Mouse (Mus musculus) liver (tissue): ENCODE results near the gene Kpna4.

Experiments used
- DNase-seq: peaks from one replicate; pipeline ENCODE4 v3.0.0-alpha.2; 2020; ENCODE audit warnings: mixed read lengths

Gene Kpna4

GRCm38 (mm10) chr3:69126509-69127345 lies at the start of gene Kpna4:
TSS of gene Kpna4 (minus strand) at chr3:69127113.
- DNase-seq = peak; percentile 96

DNA sequence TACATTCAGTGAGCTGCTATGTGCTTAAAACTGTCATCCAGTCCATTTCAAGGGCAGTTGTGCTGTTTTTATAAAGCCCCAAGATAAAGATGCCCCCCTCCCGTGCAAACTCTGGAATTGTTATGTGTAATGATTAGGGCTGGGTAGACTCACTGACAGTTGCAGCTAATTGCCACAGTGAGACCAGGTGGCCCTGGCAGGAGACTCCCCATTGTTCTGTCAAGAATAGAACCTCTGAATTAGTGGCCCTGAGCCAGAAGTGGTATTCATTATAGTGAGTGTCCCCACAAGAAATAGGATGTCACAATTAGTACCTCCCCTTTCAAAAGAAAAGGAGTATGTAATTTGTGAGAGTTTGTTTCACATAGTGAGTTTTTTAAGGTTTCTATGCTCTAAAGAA lies 48.3 kb upstream of the Kpna4 start:
- no peak for DNase-seq

GRCm38 (mm10) chr3:69171123-69171522 lies 44.2 kb upstream of the Kpna4 start:
- no peak for DNase-seq

DNA sequence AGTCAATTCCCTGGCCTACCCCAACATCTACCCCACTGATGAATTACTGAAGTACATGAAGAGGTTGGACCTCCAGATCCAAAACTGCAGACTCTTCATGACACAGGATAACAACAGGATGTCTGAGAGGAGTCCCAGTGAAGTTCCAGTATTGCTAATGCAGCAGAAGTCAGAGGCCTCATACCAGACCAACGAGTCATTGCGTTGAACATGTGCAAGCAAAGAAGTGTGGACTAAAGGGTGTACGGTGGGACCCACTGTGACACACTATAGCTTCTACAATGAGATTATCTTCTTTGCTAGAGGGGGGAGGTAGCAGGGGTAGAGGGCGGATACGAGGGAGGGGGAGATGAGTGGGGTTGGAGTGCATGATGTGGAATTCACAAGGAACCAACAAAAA lies 42.9 kb upstream of the Kpna4 start:
- no peak for DNase-seq

DNA sequence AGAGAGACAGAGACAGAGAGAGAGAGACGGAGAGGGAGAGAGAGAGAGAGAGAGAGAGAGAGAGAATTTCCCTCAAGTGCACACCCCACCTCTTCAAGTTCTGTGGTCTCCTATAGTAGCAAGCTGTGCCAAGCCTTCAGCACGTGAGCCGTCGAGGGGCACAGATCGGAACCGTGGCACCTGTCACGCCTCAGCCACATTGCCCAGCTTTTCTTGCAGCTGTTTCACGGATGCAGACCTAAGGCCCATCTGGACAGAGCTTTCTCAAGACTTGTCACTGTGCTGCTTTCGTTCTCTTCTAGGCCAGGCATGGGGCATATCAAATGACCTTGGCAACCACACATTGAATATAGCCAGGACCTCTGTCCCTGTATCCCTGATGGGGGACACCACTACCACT lies 41.8 kb upstream of the Kpna4 start:
- DNase-seq = no peak

- DNase-seq = no peak
These were observed 36.1 kb upstream of the Kpna4 start for GRCm38 (mm10) chr3:69163057-69163456.

- DNase-seq = no peak
These were observed 33.5 kb upstream of the Kpna4 start for GRCm38 (mm10) chr3:69160429-69160828.

- no peak for DNase-seq
These were observed 32.6 kb upstream of the Kpna4 start for GRCm38 (mm10) chr3:69159501-69159900.

- no peak for DNase-seq
These were observed 31.0 kb upstream of the Kpna4 start for GRCm38 (mm10) chr3:69157886-69158285.

DNA sequence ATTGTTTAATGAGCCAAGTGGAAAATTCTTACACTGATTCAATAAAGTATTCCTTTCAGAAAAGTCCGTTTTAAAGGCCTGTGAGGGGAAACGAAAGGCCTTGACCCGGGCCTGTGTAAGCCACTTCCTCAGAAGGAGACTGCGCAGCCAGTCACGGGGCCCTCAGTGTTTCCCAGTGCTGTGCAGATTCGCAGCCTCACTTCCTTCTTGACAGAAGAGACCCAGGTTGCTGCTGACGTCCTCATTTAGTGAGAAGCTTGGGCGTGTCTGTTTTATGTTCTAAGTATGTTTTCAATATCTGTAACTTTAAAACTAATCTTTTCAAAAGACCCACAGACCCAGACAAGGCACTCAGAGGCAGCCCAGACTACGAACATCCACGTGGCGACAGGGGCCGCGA lies 29.6 kb upstream of the Kpna4 start:
- peak; percentile 32 for DNase-seq

- no peak for DNase-seq
These were observed 27.8 kb upstream of the Kpna4 start for GRCm38 (mm10) chr3:69154691-69155090.

DNA sequence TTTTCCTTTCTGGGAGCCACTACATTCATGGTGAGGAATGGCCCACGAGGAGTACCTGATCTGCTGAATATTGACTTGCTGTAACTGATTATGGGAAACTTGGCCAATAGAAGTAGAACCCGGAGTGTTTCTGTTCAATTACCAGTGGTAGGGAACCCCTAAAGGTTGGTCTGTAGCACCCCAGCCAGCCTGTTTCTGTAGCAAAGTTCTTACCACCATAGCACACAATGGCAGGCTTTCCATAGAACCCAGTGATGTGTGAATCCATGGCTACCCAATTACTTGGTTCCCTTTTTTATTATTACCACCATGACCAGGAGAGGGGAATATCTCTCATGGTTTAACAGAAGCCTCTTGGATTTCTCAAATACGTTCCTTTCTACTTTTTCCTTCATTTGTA lies 24.0 kb upstream of the Kpna4 start:
- no peak for DNase-seq

- DNase-seq = no peak
These were observed 15.6 kb upstream of the Kpna4 start for GRCm38 (mm10) chr3:69142372-69142994.

- DNase-seq = no peak
These were observed 13.9 kb upstream of the Kpna4 start for GRCm38 (mm10) chr3:69140851-69141250.

- DNase-seq = no peak
These were observed 9.1 kb upstream of the Kpna4 start for GRCm38 (mm10) chr3:69136059-69136458.

DNA sequence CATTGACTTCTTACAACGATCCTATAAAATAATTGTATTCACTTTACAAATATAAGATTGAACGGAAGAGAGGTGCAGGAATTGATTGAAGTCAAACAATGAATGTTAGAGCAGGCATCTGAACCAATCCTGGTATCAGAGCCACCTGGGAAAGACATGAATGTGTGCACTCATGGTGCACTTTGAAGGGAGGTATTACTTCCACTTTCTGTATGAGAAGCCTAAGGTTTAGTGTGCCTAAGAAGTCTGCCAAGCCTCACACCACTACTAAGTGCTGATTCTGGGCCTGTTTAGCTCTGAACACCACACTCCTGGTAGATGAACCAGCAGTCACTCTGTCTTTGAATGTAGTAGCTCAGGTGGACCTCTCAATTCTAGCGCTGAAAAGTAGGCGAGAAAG lies 4.1 kb upstream of the Kpna4 start:
- no peak for DNase-seq

DNA sequence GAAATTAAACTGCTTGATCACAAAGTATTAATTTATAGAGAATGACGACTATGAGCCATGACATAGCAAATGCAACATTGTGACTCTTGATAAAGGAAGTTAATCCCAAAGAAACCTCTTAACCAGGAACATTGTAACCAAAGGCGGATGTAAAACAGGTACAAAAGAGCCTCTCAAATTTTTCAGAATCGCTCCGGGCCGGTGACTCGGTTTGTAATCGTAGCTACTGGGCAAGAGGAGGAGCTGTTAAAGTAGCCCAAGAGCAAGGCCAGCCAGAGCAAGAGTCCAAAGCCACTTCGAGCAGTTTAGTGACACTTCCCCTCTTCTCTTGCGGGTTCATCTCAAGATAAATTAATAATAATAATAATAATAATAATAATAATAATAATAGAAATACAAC lies 780 bp upstream of the Kpna4 start:
- peak; percentile 29 for DNase-seq

DNA sequence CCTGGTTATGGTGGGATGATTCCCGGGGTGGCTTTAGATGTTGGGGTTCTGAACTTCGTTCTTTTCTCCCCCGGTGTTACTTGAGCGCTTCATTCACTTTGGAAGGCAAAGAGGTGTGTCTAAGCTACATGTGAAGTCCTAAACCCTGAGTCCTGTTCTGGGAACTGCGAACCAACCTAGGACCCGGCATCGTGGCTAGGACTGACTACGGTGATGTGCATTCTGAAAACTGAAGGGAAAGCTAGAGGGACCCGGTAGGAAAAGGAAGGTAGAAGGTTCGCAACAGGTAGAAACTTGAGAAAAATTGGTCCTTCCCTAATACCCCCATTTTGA lies 399 bp upstream of the Kpna4 start:
- no peak for DNase-seq

DNA sequence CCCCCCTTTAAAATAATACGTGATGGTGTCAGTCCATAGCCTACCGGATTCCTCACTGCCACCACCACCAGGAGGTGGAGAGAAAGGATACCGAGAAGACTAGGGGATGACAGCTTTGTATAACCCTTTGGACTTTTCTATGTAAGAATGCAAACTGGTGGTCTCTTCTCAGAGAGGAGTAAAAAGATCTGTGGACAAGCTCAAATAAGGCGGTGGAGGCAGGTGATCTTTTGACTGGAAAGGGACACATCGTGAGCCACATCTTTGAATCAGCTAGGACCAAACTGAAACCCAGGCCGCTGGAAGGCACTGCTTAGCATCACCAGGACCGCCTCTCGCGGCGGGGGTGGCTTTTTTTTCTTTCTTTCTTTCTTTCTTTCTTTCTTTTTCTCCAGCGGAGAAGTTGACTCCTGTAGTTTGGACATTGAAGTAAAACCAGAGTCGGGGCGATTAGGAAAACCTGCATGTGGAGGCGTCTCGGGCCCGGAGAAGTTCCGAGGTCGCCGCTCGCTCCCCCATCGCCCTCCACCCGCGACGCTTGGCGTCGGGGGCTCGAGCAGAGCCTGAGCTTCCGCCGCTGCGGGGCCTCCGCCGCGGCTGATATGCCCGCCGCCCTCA lies 913 bp downstream of the Kpna4 start:
- peak; percentile 51 for DNase-seq

- DNase-seq = no peak
These were observed 1.5 kb downstream of the Kpna4 start for GRCm38 (mm10) chr3:69125461-69125860.

DNA sequence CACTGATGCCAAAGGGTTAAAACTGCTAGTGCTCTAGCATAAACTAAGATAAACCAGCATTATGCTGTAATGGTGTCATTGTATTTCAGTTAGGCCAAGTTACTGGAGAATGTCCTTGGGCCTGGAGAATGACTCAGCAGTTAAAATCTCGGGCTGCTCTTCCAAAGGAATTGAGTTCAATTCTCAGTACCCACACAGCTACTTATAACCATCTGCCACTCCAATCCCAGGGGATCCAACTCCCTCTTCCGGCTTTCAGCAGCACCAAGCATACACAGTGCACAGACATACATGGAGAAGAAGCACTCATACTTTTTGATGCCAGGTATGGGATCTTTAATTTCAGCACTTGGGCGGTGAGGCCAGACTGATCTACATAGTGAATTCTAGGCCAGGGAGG lies 8.1 kb downstream of the Kpna4 start:
- no peak for DNase-seq

- no peak for DNase-seq
These were observed 12.2 kb downstream of the Kpna4 start for GRCm38 (mm10) chr3:69114760-69115159.

GRCm38 (mm10) chr3:69113956-69114355 lies 13.0 kb downstream of the Kpna4 start:
- no peak for DNase-seq

DNA sequence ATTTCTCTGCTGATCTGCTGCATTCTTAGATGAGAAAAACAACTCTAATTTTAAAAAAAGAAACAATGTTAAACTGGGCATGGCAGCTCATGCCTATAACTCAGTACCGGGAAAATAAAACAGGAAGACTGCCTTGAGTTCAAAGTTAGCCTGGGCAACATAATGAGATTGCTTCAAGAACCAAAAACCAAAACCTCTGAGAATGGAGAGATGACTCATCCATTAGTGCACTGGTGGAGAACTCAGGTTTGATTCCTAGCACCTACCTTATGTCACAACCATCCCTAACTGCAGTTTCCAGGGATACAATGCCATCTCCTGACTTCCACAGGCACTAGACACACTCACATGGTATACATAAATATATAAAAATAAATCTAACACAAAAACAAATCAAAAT lies 17.8 kb downstream of the Kpna4 start:
- no peak for DNase-seq
